ENCODE assay signal across 27 mouse cellular contexts in genomic region chr19:46932608-46933007, GRCm38 (mm10).
DNase-seq lines count a peak whose midpoint lies in the region; ATAC-seq and TF ChIP-seq lines count a peak whose summit lies in the region.
"Had no signal": no experiment of that assay in that cellular context is flagged by ENCODE, and none has a peak within 500 bp of the region (broad histone marks: within the 10 kb centered on the region; RNA-seq: fewer than 3 reads in every experiment).

No protein-coding gene starts in this region.

- peak; percentile 33 for DNase-seq in midbrain, embryonic 11.5 days (ENCODE audit: low spot score, missing footprints)
- no peak for DNase-seq in midbrain, postnatal 0 days (ENCODE audit: low spot score)
- no peak for DNase-seq in stomach, postnatal 0 days (ENCODE audit: low spot score)
- no peak for DNase-seq in embryo, embryonic 9.5 days (ENCODE audit: extremely low spot score)
- DNase-seq: adrenal gland, postnatal 10 days; B cell, adult 2 months; cerebellum, adult 18-20 months; cerebellum, postnatal 14 days; gastrocnemius, postnatal 36 days; heart, adult 18-20 months; heart, postnatal 10 days; kidney, adult 18-20 months; kidney, postnatal 36 days; lung, postnatal 4 days had no signal

- H3K9ac ChIP-seq in midbrain, embryonic 11.5 days (ENCODE audit: low read length) = no peak overlapping the region
- H3K9ac ChIP-seq in midbrain, postnatal 0 days (replicated peaks; ENCODE audit: low read length, poor library complexity, severe bottlenecking) = no peak overlapping the region
- H3K9ac ChIP-seq in stomach, postnatal 0 days (ENCODE audit: low read length) = no peak overlapping the region
- H3K9ac ChIP-seq: forebrain, embryonic 15.5 days; kidney, embryonic 15.5 days; limb, embryonic 12.5 days; midbrain, embryonic 13.5 days; neural tube, embryonic 12.5 days had no signal

- no peak overlapping the region for H3K27ac ChIP-seq in midbrain, embryonic 11.5 days (ENCODE audit: low read depth, low read length)
- no peak overlapping the region for H3K27ac ChIP-seq in midbrain, postnatal 0 days (ENCODE audit: low read depth, low read length)
- H3K27ac ChIP-seq in brown adipose tissue, adult 24 weeks (replicated peaks; ENCODE audit: low read depth, low read length) = 0 out of 2 replicates have a peak overlapping the region, but pooled peaks have one; percentile 42
- no peak overlapping the region for H3K27ac ChIP-seq in stomach, postnatal 0 days (replicated peaks)
- H3K27ac ChIP-seq: forebrain, embryonic 10.5 days; forebrain, embryonic 15.5 days; kidney, embryonic 15.5 days; limb, embryonic 12.5 days; midbrain, embryonic 13.5 days; neural tube, embryonic 12.5 days had no signal

- WGBS in midbrain, embryonic 11.5 days = 78% methylated on average over 5 of the region's 5 CpGs
- WGBS in midbrain, postnatal 0 days = 65% methylated on average over 5 of the region's 5 CpGs
- WGBS in stomach, postnatal 0 days = 64% methylated on average over 5 of the region's 5 CpGs

- H3K27me3 ChIP-seq in midbrain, embryonic 11.5 days (ENCODE audit: control insufficient read depth, insufficient read depth, low read length) = no peaks in the 10 kb centered on the region
- no peaks in the 10 kb centered on the region for H3K27me3 ChIP-seq in midbrain, postnatal 0 days (ENCODE audit: insufficient read depth, low read length)
- no peaks in the 10 kb centered on the region for H3K27me3 ChIP-seq in stomach, postnatal 0 days (ENCODE audit: control insufficient read depth, insufficient read depth, low read length)
- H3K27me3 ChIP-seq: forebrain, embryonic 15.5 days; kidney, embryonic 15.5 days; limb, embryonic 12.5 days; midbrain, embryonic 13.5 days; neural tube, embryonic 12.5 days had no signal

- TF ChIP-seq CTCF in midbrain, postnatal 0 days (IDR thresholded peaks at IDR 0.05) = no peak
- TF ChIP-seq CTCF in stomach, postnatal 0 days (IDR thresholded peaks at IDR 0.05; ENCODE audit: low read depth) = no peak

- no peaks in the 10 kb centered on the region for H3K4me1 ChIP-seq in midbrain, embryonic 11.5 days (ENCODE audit: control insufficient read depth, insufficient read depth, low read length)
- no peaks in the 10 kb centered on the region for H3K4me1 ChIP-seq in midbrain, postnatal 0 days (ENCODE audit: insufficient read depth, low read length)
- peaks cover 15% of the 10 kb centered on the region for H3K4me1 ChIP-seq in brown adipose tissue, adult 24 weeks (ENCODE audit: control insufficient read depth, insufficient read depth, insufficient read length, low read length)
- H3K4me1 ChIP-seq in stomach, postnatal 0 days (replicated peaks; ENCODE audit: control insufficient read depth, insufficient read depth) = no peaks in the 10 kb centered on the region; the same call in 1 of the 2 replicates
- H3K4me1 ChIP-seq: neural tube, embryonic 12.5 days had no signal

- ATAC-seq in midbrain, embryonic 11.5 days (ENCODE audit: low FRiP score) = no peak
- no peak for ATAC-seq in midbrain, postnatal 0 days (ENCODE audit: low FRiP score)
- peak; percentile 62 for ATAC-seq in megakaryocyte progenitor cell, adult 5-6 weeks (replicated peaks; ENCODE audit: poor library complexity)
- no peak for ATAC-seq in stomach, postnatal 0 days (ENCODE audit: low FRiP score, low TSS enrichment)
- ATAC-seq: forebrain, embryonic 15.5 days; hindbrain, embryonic 16.5 days; lung, postnatal 0 days; midbrain, embryonic 13.5 days had no signal

- TF ChIP-seq EP300 in stomach, postnatal 0 days (optimal IDR thresholded peaks at IDR 0.05) = no peak

- no peaks in the 10 kb centered on the region for H3K36me3 ChIP-seq in midbrain, embryonic 11.5 days (ENCODE audit: control insufficient read depth, insufficient read depth, low read length)
- H3K36me3 ChIP-seq in midbrain, postnatal 0 days (ENCODE audit: insufficient read depth, low read length) = no peaks in the 10 kb centered on the region
- no peaks in the 10 kb centered on the region for H3K36me3 ChIP-seq in stomach, postnatal 0 days (ENCODE audit: control insufficient read depth, insufficient read depth, low read length)
- H3K36me3 ChIP-seq: forebrain, embryonic 10.5 days; forebrain, embryonic 15.5 days; kidney, embryonic 15.5 days; limb, embryonic 12.5 days; midbrain, embryonic 13.5 days; neural tube, embryonic 12.5 days had no signal

- H3K4me2 ChIP-seq in midbrain, embryonic 11.5 days = no peak overlapping the region
- no peak overlapping the region for H3K4me2 ChIP-seq in midbrain, postnatal 0 days (ENCODE audit: low read depth, low read length, poor library complexity, severe bottlenecking)
- H3K4me2 ChIP-seq in stomach, postnatal 0 days (replicated peaks; ENCODE audit: low read depth) = no peak overlapping the region
- H3K4me2 ChIP-seq: forebrain, embryonic 15.5 days; heart, embryonic 11.5 days; kidney, embryonic 15.5 days; limb, embryonic 12.5 days; midbrain, embryonic 13.5 days; neural tube, embryonic 12.5 days had no signal

- H3K4me3 ChIP-seq in midbrain, embryonic 11.5 days (ENCODE audit: low read depth, low read length) = no peak overlapping the region
- H3K4me3 ChIP-seq in midbrain, postnatal 0 days (ENCODE audit: low read depth, low read length) = no peak overlapping the region
- no peak overlapping the region for H3K4me3 ChIP-seq in brown adipose tissue, adult 24 weeks (ENCODE audit: insufficient read depth, low read depth, low read length)
- H3K4me3 ChIP-seq in stomach, postnatal 0 days (ENCODE audit: low read depth, low read length) = no peak overlapping the region
- H3K4me3 ChIP-seq: forebrain, embryonic 10.5 days; forebrain, embryonic 15.5 days; kidney, embryonic 15.5 days; layer of hippocampus, adult 2 months; left cerebral cortex, adult 2 months; limb, embryonic 12.5 days; midbrain, embryonic 13.5 days; neural tube, embryonic 12.5 days had no signal

- no peaks in the 10 kb centered on the region for H3K9me3 ChIP-seq in midbrain, embryonic 11.5 days (ENCODE audit: control insufficient read depth, low read length)
- no peaks in the 10 kb centered on the region for H3K9me3 ChIP-seq in midbrain, postnatal 0 days (ENCODE audit: low read length)
- no peaks in the 10 kb centered on the region for H3K9me3 ChIP-seq in stomach, postnatal 0 days (ENCODE audit: control insufficient read depth, low read length)
- H3K9me3 ChIP-seq: forebrain, embryonic 10.5 days; forebrain, embryonic 15.5 days; kidney, embryonic 15.5 days; limb, embryonic 12.5 days; midbrain, embryonic 13.5 days; neural tube, embryonic 12.5 days had no signal
